Mouse (Mus musculus): ENCODE measurements around the gene Rundc3a.

- TF ChIP-seq POLR2A (IDR thresholded peaks at IDR 0.05; ENCODE audit: low read depth, low read length) (no peak), CTCF (IDR thresholded peaks at IDR 0.05; ENCODE audit: extremely low read depth, insufficient read depth, insufficient read length, insufficient replicate concordance) (no peak)
These were observed 37.7 kb upstream of the Rundc3a start for GRCm38 (mm10) chr11:102355501-102355900.
